Mouse (Mus musculus): ENCODE data around the gene Rap1a.

- no peak for TF ChIP-seq CTCF (IDR thresholded peaks at IDR 0.05; ENCODE audit: borderline replicate concordance, control insufficient read depth, extremely low read depth, insufficient read depth, low read length, poor library complexity)
- TF ChIP-seq POLR2A (IDR thresholded peaks at IDR 0.05; ENCODE audit: control insufficient read depth, extremely low read depth, insufficient read depth, low read length, poor library complexity): no peak
Observed at GRCm38 (mm10) chr3:105824704-105825103, 23.6 kb upstream of the Rap1a start.

Measured in thymus, adult 2 months (tissue).